Mouse (Mus musculus): Measurements from ENCODE around the gene Myo3b.

Gene Myo3b

GRCm38 (mm10) chr2:70127351-70128148, 88.6 kb downstream of the Myo3b start:
- DNase-seq (ENCODE audit: low read depth in 1 of 2, low spot score in 2 of 2): no peak

- DNase-seq (ENCODE audit: low read depth in 1 of 2, low spot score in 2 of 2): no peak
These were observed 89.7 kb downstream of the Myo3b start for GRCm38 (mm10) chr2:70128590-70128989.

- DNase-seq (ENCODE audit: low read depth in 1 of 2, low spot score in 2 of 2): no peak
These were observed 90.6 kb downstream of the Myo3b start for GRCm38 (mm10) chr2:70129566-70129965.

DNA sequence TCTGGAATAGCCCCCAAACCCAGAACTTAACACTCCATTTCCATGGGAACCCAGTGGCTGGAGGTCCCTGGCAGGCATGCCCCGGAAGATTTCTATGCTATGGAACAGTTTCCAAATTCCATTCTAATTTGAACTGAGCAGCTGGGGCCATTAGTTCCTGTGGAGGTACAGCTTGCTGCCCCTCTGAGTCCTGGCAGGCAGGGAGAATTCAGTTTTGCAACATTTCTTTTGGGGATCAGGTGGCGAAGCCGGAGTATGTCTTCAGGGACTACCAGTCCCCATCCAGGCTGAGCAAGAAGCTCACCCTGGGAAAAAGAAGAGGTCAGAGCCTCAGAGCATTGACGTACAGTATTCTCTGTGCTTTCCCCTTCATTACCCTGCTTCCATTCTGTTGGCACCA, 94.4 kb downstream of the Myo3b start:
- no peak for DNase-seq (ENCODE audit: low read depth in 1 of 2, low spot score in 2 of 2)

- DNase-seq (ENCODE audit: low read depth in 1 of 2, low spot score in 2 of 2): no peak
These were observed 98.5 kb downstream of the Myo3b start for GRCm38 (mm10) chr2:70137226-70137998.

GRCm38 (mm10) chr2:70143543-70144188, 104.7 kb downstream of the Myo3b start:
- no peak for DNase-seq (ENCODE audit: low read depth in 1 of 2, low spot score in 2 of 2)

DNA sequence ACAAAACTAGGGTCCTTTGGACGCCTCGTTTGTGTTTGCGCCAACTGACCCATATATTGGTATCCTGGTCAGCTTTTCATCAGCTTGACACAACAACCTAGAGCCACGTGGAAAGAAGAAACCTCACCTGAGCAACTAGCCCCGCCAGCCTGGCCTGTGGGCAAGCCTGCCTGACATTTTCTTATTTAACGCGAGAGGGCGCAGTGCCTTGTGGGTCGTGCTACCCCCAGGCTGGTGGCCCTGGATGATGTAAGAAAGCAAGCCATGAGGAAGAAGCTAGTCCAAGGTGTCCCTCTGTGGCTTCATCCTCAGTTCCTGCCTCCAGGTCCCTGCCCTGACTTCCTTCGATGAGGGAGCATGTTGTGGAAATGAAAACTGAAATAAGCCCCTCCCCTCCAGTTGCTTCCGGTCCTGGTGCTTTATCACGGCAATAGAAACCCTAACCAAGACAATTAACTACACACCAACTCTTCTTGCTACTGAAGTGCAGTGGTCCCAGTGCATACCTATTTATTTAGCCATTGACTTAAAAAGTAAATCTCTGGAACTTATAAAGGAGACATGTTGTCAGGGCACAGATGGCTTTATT, 108.2 kb downstream of the Myo3b start:
- DNase-seq (ENCODE audit: low read depth in 1 of 2, low spot score in 2 of 2): no peak

DNA sequence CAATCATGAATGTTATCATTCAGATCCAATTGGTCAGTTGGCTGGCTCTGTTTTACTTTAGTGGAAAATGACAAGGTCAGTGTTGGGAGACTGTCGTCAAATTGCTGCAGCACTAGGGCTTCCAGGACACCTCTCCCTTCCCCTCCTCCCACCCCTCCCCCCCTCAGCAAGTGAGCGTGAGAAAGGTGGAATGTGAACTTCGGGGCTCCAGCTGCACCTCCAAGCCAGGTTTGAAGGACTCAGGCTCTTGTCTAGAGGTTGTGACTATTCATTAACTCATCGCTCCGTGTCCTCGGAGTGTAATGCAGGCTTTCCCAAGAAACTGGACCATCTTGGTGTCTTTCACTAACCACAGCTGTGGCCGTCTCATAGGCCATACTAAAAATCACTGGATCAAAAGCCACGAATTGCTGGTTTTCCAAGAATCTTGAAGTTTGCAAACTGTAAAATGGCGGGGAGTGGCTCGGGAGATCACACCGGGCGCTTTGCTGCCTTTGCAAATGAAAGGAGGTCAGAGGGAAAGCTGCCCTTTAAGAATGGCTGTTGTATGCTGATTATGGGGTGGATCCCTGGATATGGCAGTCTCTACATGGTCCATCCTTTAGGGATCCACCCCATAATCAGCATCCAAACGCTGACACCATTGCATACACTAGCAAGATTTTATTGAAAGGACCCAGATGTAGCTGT, 110.0 kb downstream of the Myo3b start:
- DNase-seq (ENCODE audit: low read depth in 1 of 2, low spot score in 2 of 2): no peak

DNA sequence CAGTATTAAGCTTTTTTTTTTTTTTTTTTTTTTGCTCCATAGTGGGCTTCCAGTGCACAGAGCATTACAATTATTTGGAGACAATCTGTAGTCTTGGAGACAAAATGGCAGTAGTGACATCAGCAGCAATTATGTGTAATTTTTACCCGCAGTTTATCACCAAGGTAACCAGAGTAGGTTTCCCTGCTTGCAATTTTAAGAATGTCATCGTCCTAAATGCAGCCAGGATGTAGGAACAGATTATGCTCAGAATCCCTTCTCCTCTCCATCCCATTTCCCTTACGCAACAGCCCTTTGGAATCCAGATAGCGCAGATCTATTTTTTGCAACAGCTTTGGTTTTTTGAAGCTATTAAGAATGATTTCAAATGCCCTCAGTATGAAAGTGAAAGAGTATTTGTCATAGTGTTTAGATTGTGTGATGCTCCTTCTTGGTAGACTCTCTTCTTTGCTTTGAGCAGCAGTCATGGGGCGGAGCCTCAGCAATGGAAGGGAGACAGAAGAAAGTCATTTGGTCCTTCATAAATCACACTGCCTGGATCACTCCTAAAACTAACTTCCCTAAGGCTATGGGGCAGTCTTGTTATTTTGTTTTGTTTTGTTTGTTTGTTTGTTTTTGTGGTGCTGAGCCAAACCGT, 111.6 kb downstream of the Myo3b start:
- DNase-seq (ENCODE audit: low read depth in 1 of 2, low spot score in 2 of 2): no peak

DNA sequence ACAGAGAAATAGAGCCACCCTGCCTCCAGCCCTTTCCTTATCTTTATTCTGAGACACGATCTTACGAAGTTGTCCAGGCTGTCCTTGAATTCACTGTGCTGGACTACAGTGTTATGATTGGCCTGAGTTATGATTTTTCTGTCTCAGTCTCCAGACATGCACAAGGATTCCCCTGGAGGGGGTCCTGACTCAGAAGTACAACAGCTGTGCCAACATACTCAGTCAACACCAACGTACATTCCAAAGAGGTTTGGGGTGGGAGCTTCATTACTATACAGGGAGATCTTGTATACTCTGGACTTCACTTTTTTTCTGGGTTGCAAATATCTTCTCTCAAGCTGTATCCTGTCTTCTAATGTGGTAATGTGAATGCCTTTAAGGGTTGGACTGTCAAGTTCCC, 113.0 kb downstream of the Myo3b start:
- DNase-seq (ENCODE audit: low read depth in 1 of 2, low spot score in 2 of 2): no peak

DNA sequence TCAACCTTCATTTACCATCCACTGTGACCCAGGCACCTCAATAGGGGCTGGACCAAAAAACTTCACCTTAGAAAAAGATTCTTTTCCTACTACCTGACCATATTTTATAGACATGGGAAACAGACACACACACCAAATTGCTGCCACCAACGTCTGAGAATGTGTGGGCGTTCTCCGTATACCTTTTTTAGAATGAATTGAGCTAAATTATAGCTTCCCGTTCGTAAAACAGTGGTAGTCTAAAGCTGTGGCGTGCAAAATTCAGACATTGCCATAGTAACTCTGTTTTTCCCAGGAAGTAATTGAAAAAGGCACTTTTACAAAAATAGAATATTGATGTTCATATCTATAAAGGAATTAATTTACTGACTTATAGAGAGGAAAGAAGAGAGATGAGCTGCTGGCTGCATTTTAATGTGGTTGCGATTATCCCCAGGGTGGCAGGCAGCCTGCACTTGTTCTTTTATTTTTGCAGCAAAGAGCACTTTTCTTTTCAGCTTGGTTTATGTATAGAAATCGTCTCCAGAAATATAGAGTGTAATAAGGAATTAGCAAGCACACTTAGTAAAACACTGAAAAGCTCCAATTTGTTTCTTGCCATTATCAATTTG, 116.4 kb downstream of the Myo3b start:
- no peak for DNase-seq (ENCODE audit: low read depth in 1 of 2, low spot score in 2 of 2)

- no peak for DNase-seq (ENCODE audit: low read depth in 1 of 2, low spot score in 2 of 2)
These were observed 120.6 kb downstream of the Myo3b start for GRCm38 (mm10) chr2:70159543-70159942.

DNA sequence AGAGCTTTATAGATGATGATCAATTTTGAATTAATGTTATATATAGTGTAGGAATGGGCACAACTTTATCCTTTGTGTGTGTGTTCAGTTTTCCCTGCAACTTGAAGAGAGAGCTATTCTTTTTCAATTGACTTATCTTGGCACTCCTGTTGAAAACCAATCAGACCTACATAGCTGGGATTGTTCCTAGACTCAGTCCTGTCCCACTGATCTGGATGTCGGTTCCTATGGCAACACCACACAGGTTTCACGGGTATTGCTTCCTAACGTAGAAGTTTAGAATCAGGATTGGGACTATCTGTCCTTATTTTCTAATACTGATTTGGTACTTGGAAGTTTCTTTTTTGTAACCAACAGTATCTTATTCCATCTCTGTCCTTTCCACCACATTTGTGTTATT, 127.3 kb downstream of the Myo3b start:
- DNase-seq (ENCODE audit: low read depth in 1 of 2, low spot score in 2 of 2): no peak

GRCm38 (mm10) chr2:70167944-70168935, 129.3 kb downstream of the Myo3b start:
- DNase-seq (ENCODE audit: low read depth in 1 of 2, low spot score in 2 of 2): no peak

GRCm38 (mm10) chr2:70170469-70170868, 131.5 kb downstream of the Myo3b start:
- no peak for DNase-seq (ENCODE audit: low read depth in 1 of 2, low spot score in 2 of 2)

DNA sequence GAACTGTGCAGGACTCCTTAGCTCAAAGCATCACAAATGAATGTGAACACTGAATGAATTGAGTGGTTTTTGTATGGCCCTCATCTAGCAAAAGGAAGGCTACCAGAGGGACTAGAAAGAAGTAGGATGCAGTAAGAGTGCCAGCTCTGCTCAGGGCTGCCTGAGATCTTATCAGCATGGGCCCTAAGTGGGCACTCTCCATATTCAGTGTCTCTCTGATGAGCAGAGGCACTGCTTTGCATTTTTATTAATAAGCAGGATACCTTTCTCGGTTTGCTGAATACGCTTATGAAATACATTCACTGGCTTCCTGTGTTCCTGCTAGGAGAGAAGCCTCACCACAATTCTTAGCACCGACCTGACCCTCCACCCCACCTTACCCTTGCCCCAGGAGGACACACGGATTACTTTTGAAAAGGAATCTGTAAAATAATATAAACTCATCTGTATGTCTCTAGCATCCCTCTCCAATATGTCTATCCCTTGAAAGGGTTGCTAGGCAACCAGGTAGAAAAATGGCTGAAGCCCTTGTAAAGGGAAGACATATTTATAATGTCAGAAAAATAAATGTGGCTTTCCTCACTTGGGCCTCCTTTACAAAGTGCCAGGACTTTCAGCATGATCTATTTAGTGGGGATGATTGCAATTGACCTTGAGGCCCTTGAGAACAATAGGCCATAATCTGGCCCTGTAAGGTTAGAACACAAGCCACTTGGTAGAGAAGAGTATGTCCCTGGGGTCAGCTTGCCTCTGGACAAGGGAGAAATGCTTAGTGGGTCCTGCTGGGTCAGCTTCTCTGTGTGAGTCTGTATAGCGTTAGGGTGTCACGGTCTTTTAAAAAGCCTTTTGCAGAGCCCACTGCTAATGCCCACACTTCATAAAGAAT, 138.1 kb downstream of the Myo3b start:
- DNase-seq (ENCODE audit: low read depth in 1 of 2, low spot score in 2 of 2): no peak

GRCm38 (mm10) chr2:70177709-70178030, 138.7 kb downstream of the Myo3b start:
- DNase-seq (ENCODE audit: low read depth in 1 of 2, low spot score in 2 of 2): no peak

GRCm38 (mm10) chr2:70178241-70178640, 139.3 kb downstream of the Myo3b start:
- no peak for DNase-seq (ENCODE audit: low read depth in 1 of 2, low spot score in 2 of 2)

Data from monocyte, adult 2 months (primary cell).